Mouse (Mus musculus): Measurements from ENCODE around the gene Mageb2. TPM values are rescaled to one million over a fixed set of nuclear protein-coding genes. Genes with fewer than 3 reads are reported as not detected.

The Mageb2 gene
- polyA plus RNA-seq (2014; fragmentation: Illumina TruSeq; extraction: RNeasy Lipid Tissue Mini Kit (QIAGEN cat#74804)): not detected

GRCm38 (mm10) chrX:91331390-91331789 is at the start of gene Mageb2:
TSS of gene Mageb2 (plus strand) at chrX:91331690.

Other genes starting within 250 kb of the Mageb2 start
- gene Gm5072, start 60.8 kb downstream of the Mageb2 start, polyA plus RNA-seq (2014; fragmentation: Illumina TruSeq; extraction: RNeasy Lipid Tissue Mini Kit (QIAGEN cat#74804)): not detected
- not detected for gene Gm8914, start 148.4 kb downstream of the Mageb2 start, polyA plus RNA-seq (2014; fragmentation: Illumina TruSeq; extraction: RNeasy Lipid Tissue Mini Kit (QIAGEN cat#74804))
- gene 1700084M14Rik, start 244.2 kb downstream of the Mageb2 start, polyA plus RNA-seq (2014; fragmentation: Illumina TruSeq; extraction: RNeasy Lipid Tissue Mini Kit (QIAGEN cat#74804)): not detected

Measured in ovary, adult 10 weeks (tissue).